Mouse (Mus musculus) liver, adult 2 months (tissue): ENCODE data around the gene 4931406P16Rik. TPM values are rescaled to one million over a fixed set of nuclear protein-coding genes. Genes with fewer than 3 reads are reported as not detected.

Experiments
- DNase-seq: peaks from one replicate; pipeline ENCODE4 v3.0.0-alpha.2; 2011; ENCODE audit warnings: low read depth, low spot score; ENCODE audit errors: extremely low read depth
- H3K27ac ChIP-seq: fragments of 200-500 bp; replicated peaks from 2 replicates; pipeline ENCODE4 v1.5.1; 2012; ENCODE audit warnings: low read depth, mild to moderate bottlenecking, control low read depth, inconsistent platforms, low read length; ENCODE audit not compliant: insufficient read depth
- H3K27me3 ChIP-seq: fragments of 200-500 bp; 2 replicates; pipeline ENCODE4 v1.6.1; 2012; ENCODE audit warnings: mild to moderate bottlenecking, moderate library complexity, low read length, inconsistent platforms; ENCODE audit not compliant: control insufficient read depth, insufficient read depth
- H3K36me3 ChIP-seq: fragments of 200-500 bp; 2 replicates; pipeline ENCODE4 v1.6.1; 2012; ENCODE audit warnings: low read length, inconsistent platforms; ENCODE audit not compliant: control insufficient read depth, insufficient read depth
- H3K4me1 ChIP-seq: fragments of 200-500 bp; 2 replicates; pipeline ENCODE4 v1.6.1; 2011; ENCODE audit warnings: low read length; ENCODE audit not compliant: control insufficient read depth, insufficient read depth
- H3K4me3 ChIP-seq: fragments of 200-500 bp; 2 replicates; pipeline ENCODE4 v1.5.1; 2011; ENCODE audit warnings: low read depth, mild to moderate bottlenecking, control low read depth, low read length, moderate library complexity; ENCODE audit not compliant: insufficient read depth
- H3K79me2 ChIP-seq: fragments of 200-500 bp; 2 replicates; pipeline ENCODE4 v1.6.1; 2012; ENCODE audit warnings: inconsistent platforms, mild to moderate bottlenecking, low read length, moderate library complexity; ENCODE audit not compliant: control insufficient read depth, insufficient read depth
- H3K9ac ChIP-seq: fragments of 200-500 bp; 2 replicates; pipeline ENCODE4 v1.6.1; 2012; ENCODE audit warnings: low read depth, mild to moderate bottlenecking, control low read depth, inconsistent platforms, low read length
- CTCF ChIP-seq: fragments of 200-500 bp; IDR thresholded peaks from 2 replicates; pipeline ENCODE4 v1.5.1; 2011; ENCODE audit warnings: low read depth, low read length, control low read depth
- POLR2A ChIP-seq: fragments of 200-500 bp; IDR thresholded peaks from 2 replicates; pipeline ENCODE4 v1.6.1; 2011; ENCODE audit warnings: low read length, control low read depth; ENCODE audit not compliant: insufficient read depth; ENCODE audit errors: extremely low read depth
- WGBS: fragments of 180-500 bp; shearing (Covaris S2); methylation state at CpG from one replicate; pipeline ENCODE4 v1.1.7; 2018; 5-methylcytosine and 5-hydroxymethylcytosine counted together
- polyA plus RNA-seq: library from polyadenylated mRNA; depleted of rRNA; stranded (reverse); fragments of >200 nt; gene quantifications from 2 replicates; pipeline ENCODE4 v1.2.3, GENCODE M21; 2012
- total RNA-seq: library from RNA; depleted of rRNA; stranded (reverse); fragments of >200 nt; gene quantifications from 2 replicates; pipeline ENCODE4 v1.2.3, GENCODE M21; 2014

4931406P16Rik gene
- total and polyA plus RNA-seq, 2 experiments = 10.1 to 11.7 TPM

- Histone ChIP-seq H3K4me3 (no peak overlapping the region), H3K27ac (no peak overlapping the region), H3K4me1 (peaks cover 8% of the 10 kb centered on the region), H3K27me3 (no peaks in the 10 kb centered on the region), H3K9ac (no peak overlapping the region), H3K79me2 (no peaks in the 10 kb centered on the region), H3K36me3 (peaks cover 38% of the 10 kb centered on the region; the same call in 1 of the 2 replicates)
- 94% methylated on average over 5 of the region's 5 CpGs for WGBS
- TF ChIP-seq POLR2A = no peak
- no peak for TF ChIP-seq CTCF
- no peak for DNase-seq
These were observed 75.3 kb downstream of the 4931406P16Rik start for GRCm38 (mm10) chr7:34238086-34238485.

- Histone ChIP-seq H3K27me3 (no peaks in the 10 kb centered on the region), H3K27ac (no peak overlapping the region), H3K4me1 (peaks cover 13% of the 10 kb centered on the region), H3K36me3 (peaks cover 20% of the 10 kb centered on the region; the same call in 1 of the 2 replicates), H3K79me2 (no peaks in the 10 kb centered on the region), H3K9ac (no peak overlapping the region), H3K4me3 (no peak overlapping the region)
- 85% methylated on average over 5 of the region's 5 CpGs for WGBS
- no peak for DNase-seq
- TF ChIP-seq CTCF (no peak), POLR2A (no peak)
These were observed 77.7 kb downstream of the 4931406P16Rik start for GRCm38 (mm10) chr7:34235602-34236001.

- peaks cover 13% of the 10 kb centered on the region for H3K4me1 ChIP-seq
- H3K4me3 ChIP-seq = peak overlapping the region; percentile 69
- no peaks in the 10 kb centered on the region for H3K27me3 ChIP-seq
- peak overlapping the region; percentile 72 for H3K9ac ChIP-seq
- WGBS = 4% methylated on average over 17 of the region's 17 CpGs
- peaks cover 1% of the 10 kb centered on the region; the same call in 1 of the 2 replicates for H3K79me2 ChIP-seq
- H3K36me3 ChIP-seq = peaks cover 15% of the 10 kb centered on the region; the same call in 1 of the 2 replicates
- TF ChIP-seq POLR2A (no peak), CTCF (no peak)
- DNase-seq = peak; percentile 15
- peak overlapping the region; percentile 79 for H3K27ac ChIP-seq
These were observed 78.5 kb downstream of the 4931406P16Rik start for GRCm38 (mm10) chr7:34234610-34235561.

- H3K79me2 ChIP-seq = peaks cover 9% of the 10 kb centered on the region; the same call in 1 of the 2 replicates
- peaks cover 10% of the 10 kb centered on the region; the same call in 1 of the 2 replicates for H3K36me3 ChIP-seq
- peak; percentile 92 for DNase-seq
- under 1% methylated on average over 46 of the region's 46 CpGs for WGBS
- H3K27ac ChIP-seq = peak overlapping the region; percentile 93
- H3K9ac ChIP-seq = peak overlapping the region; percentile 83
- TF ChIP-seq CTCF (no peak), POLR2A (peak; percentile 84; the same call in 1 of the 2 replicates)
- H3K27me3 ChIP-seq = no peaks in the 10 kb centered on the region
- peak overlapping the region; percentile 69 for H3K4me3 ChIP-seq
- H3K4me1 ChIP-seq = peaks cover 18% of the 10 kb centered on the region
These were observed 79.3 kb downstream of the 4931406P16Rik start for GRCm38 (mm10) chr7:34233909-34234609.

GRCm38 (mm10) chr7:34232785-34233725 lies 80.3 kb downstream of the 4931406P16Rik start:
- H3K27me3 ChIP-seq = no peaks in the 10 kb centered on the region
- H3K9ac ChIP-seq = peak overlapping the region; percentile 83
- WGBS = 32% methylated on average over 7 of the region's 7 CpGs
- peak overlapping the region; percentile 93 for H3K27ac ChIP-seq
- peaks cover 22% of the 10 kb centered on the region for H3K4me1 ChIP-seq
- H3K36me3 ChIP-seq = peaks cover 5% of the 10 kb centered on the region; the same call in 1 of the 2 replicates
- DNase-seq = peak; percentile 38
- TF ChIP-seq CTCF (no peak), POLR2A (no peak)
- H3K4me3 ChIP-seq = peak overlapping the region; percentile 69
- H3K79me2 ChIP-seq = peaks cover 12% of the 10 kb centered on the region; the same call in 1 of the 2 replicates
